Mouse (Mus musculus) liver, embryonic 14.5 days (tissue): ENCODE data around the gene Nup188. TPM values are rescaled to one million over a fixed set of nuclear protein-coding genes. Genes with fewer than 3 reads are reported as not detected.

Experiments used
- ATAC-seq: fragments of 200-750 bp; cut with Nextera tagmentation; 2 replicates; pipeline ENCODE4 v1.8.0; 2017; ENCODE audit warnings: moderate number of reproducible peaks, mild to moderate bottlenecking, moderate library complexity; ENCODE audit not compliant: insufficient read depth
- DNase-seq, 3 experiments: peaks; one replicate each; pipeline ENCODE4 v3.0.0-alpha.2; 2012 to 2013; ENCODE audit warnings: low read depth in 3 of 3, low spot score in 3 of 3
- H3K27ac ChIP-seq: fragments of 300-500 bp; sonication (generic); 2 replicates; pipeline ENCODE4 v1.5.1; 2014; ENCODE audit warnings: moderate library complexity, mild to moderate bottlenecking, control low read depth, inconsistent platforms
- H3K27me3 ChIP-seq: fragments of 300-500 bp; sonication (generic); 2 replicates; pipeline ENCODE4 v1.6.1; 2014; ENCODE audit warnings: mild to moderate bottlenecking, low read length, moderate library complexity; ENCODE audit not compliant: control insufficient read depth, insufficient read depth
- H3K36me3 ChIP-seq: fragments of 300-500 bp; sonication (generic); replicated peaks from 2 replicates; pipeline ENCODE4 v1.6.1; 2014; ENCODE audit warnings: low read depth; ENCODE audit not compliant: control insufficient read depth, insufficient read depth
- H3K4me1 ChIP-seq, 2 experiments: fragments of 200-500 bp in 1 of 2; fragments of 300-500 bp in 1 of 2; sonication (generic) in 1 of 2; replicated peaks; 2 replicates each; pipeline ENCODE4 v1.6.1; 2012 to 2014; ENCODE audit warnings: antibody characterized with exemption in 1 of 2, inconsistent platforms in 1 of 2, low read length in 1 of 2; ENCODE audit not compliant: control insufficient read depth in 2 of 2, insufficient read depth in 2 of 2
- H3K4me2 ChIP-seq: fragments of 300-500 bp; sonication (generic); 2 replicates; pipeline ENCODE4 v1.6.1; 2014; ENCODE audit warnings: low read depth, mild to moderate bottlenecking, control low read depth, moderate library complexity
- H3K4me3 ChIP-seq, 2 experiments: fragments of 200-500 bp in 1 of 2; fragments of 300-500 bp in 1 of 2; sonication (generic) in 1 of 2; 2 replicates each; pipeline ENCODE4 v1.5.1; 2012 to 2014; ENCODE audit warnings: low read depth in 2 of 2, low read length in 2 of 2, mild to moderate bottlenecking in 2 of 2, control low read depth in 1 of 2, inconsistent platforms in 1 of 2, moderate library complexity in 1 of 2; ENCODE audit not compliant: insufficient read depth in 1 of 2
- H3K9ac ChIP-seq: fragments of 300-500 bp; sonication (generic); replicated peaks from 2 replicates; pipeline ENCODE4 v1.6.1; 2014; ENCODE audit warnings: mild to moderate bottlenecking, control low read depth, moderate library complexity
- H3K9me3 ChIP-seq: fragments of 300-500 bp; sonication (generic); 2 replicates; pipeline ENCODE4 v1.6.1; 2016; ENCODE audit warnings: low read length, mixed read lengths; ENCODE audit not compliant: control insufficient read depth
- CTCF ChIP-seq: IDR thresholded peaks from 2 replicates; pipeline ENCODE4 v1.5.1; 2016; ENCODE audit warnings: antibody characterized with exemption, low read depth, control low read depth
- EP300 ChIP-seq: IDR thresholded peaks from 2 replicates; pipeline ENCODE4 v1.6.1; 2016; ENCODE audit warnings: antibody characterized with exemption, low read depth
- WGBS: fragments of 180-500 bp; shearing (Covaris S2); extraction: QIAGEN DNeasy Blood & Tissue Kit; methylation state at CpG from one replicate; pipeline ENCODE4 v1.1.7; 2014; ENCODE audit not compliant: insufficient replicate concordance; 5-methylcytosine and 5-hydroxymethylcytosine counted together
- polyA plus RNA-seq, 2 experiments: library from polyadenylated mRNA; depleted of rRNA in 1 of 2; stranded (reverse) in 1 of 2; unstranded in 1 of 2; fragments of >200 nt; fragmentation: Nextera tagmentation in 1 of 2; extraction: Ambion mirVana in 1 of 2; gene quantifications; 2 replicates each; pipeline versions ENCODE4 v1.2.1 to v1.2.3; 2012 to 2014

Nup188 gene
- polyA plus RNA-seq, 2 experiments: 16.1 to 19.1 TPM

DNA sequence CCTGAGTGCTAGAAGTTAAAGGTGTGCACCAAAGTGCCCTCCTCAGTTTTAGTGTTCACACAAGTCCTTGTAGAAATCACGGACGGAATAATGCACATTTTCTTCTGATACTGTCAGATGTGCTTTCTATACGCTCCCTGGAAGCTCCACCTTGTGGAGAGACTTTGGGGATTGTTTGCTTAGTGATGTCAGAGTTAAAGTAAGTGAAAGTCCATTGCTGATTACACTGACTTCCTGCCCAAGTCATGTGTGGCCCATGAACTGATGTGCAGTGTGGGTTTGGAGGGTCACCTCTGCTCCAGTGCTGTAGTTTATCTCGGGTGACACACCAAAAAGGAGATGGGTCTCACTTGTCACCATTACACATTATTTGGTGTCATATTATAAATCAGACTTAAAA, 33.1 kb downstream of the Nup188 start:
- no peaks in the 10 kb centered on the region for H3K27me3 ChIP-seq
- no peak overlapping the region for H3K27ac ChIP-seq
- H3K9me3 ChIP-seq: no peaks in the 10 kb centered on the region
- WGBS: 74% methylated on average over 4 of the region's 4 CpGs
- peak; percentile 51; the same call in 1 of the 2 replicates for ATAC-seq
- no peak overlapping the region for H3K4me2 ChIP-seq
- DNase-seq: peak in 1 of 3 experiments; percentile 11
- H3K4me3 ChIP-seq: no peak overlapping the region
- H3K4me1 ChIP-seq: no peaks in the 10 kb centered on the region
- TF ChIP-seq CTCF: no peak
- no peak for TF ChIP-seq EP300
- H3K9ac ChIP-seq: no peak overlapping the region
- peaks cover 49% of the 10 kb centered on the region for H3K36me3 ChIP-seq

DNA sequence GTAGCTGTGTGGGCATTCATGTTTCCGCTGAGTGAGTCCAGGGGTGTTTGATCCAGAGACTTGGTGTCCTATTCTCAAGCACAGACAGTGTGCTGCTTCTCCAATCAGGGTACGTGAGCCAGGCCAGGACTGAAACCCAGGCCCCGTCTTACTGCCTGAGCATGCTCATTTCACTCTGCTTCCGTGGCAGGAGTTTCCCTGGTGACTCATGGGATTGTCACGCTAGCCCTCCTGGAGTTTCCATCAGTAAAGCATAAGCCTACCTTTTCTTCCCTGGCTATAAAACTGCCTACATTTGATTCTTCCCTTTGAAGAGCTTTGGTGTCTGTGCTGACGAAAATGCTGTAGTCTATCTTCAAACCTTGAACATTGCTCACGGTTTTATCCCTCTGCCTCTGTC, 36.9 kb downstream of the Nup188 start:
- Histone ChIP-seq H3K4me2 (no peak overlapping the region), H3K9ac (no peak overlapping the region), H3K27me3 (no peaks in the 10 kb centered on the region), H3K9me3 (no peaks in the 10 kb centered on the region), H3K4me1 (no peaks in the 10 kb centered on the region), H3K36me3 (peaks cover 48% of the 10 kb centered on the region), H3K4me3 (no peak overlapping the region), H3K27ac (no peak overlapping the region)
- TF ChIP-seq CTCF (no peak), EP300 (no peak)
- ATAC-seq (no peak), DNase-seq (no peak)
- 79% methylated on average over 7 of the region's 7 CpGs for WGBS

DNA sequence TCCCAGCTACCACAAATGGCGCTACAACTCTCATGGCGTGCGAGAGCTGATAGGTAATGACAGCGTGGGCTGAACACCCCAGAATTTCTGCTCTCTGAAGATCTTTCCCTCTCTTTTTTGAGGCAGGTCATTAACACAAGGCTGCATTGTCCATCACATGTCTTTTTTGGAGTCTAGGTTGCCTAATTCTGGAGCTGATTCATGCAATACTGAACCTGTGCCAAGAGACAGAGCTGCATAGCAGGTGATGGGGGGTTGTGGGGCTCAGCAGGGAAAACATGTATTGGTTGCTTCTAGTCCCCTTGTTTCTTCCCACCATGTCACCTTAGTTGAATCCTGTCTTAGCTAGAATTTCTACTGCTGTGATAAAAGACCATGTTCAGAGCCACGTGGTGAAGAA, 39.1 kb downstream of the Nup188 start:
- no peak overlapping the region for H3K4me2 ChIP-seq
- no peak for DNase-seq
- no peak overlapping the region for H3K27ac ChIP-seq
- no peaks in the 10 kb centered on the region for H3K27me3 ChIP-seq
- no peak overlapping the region for H3K4me3 ChIP-seq
- H3K36me3 ChIP-seq: peaks cover 60% of the 10 kb centered on the region
- H3K9me3 ChIP-seq: no peaks in the 10 kb centered on the region
- TF ChIP-seq EP300 (no peak), CTCF (no peak)
- H3K9ac ChIP-seq: no peak overlapping the region
- no peaks in the 10 kb centered on the region for H3K4me1 ChIP-seq
- WGBS: 82% methylated on average over 5 of the region's 5 CpGs
- no peak for ATAC-seq

DNA sequence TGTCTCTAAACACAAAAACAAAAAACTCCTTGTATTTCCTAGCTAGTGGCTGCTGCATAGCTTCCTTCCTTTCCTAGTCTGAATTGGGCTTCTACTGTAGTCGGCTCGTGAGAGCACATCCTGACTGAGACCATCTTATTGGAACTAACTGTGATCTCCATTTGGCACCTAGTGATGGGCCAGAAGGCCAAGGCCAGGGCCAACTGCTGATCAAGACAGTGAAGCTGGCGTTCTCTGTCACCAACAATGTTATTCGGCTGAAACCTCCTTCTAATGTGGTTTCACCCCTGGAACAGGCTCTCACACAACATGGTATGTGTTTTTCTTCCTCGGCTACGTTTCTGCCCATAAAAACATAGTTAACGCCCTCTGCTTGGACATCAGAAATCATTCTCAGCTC, 41.1 kb downstream of the Nup188 start:
- H3K4me3 ChIP-seq: no peak overlapping the region
- no peak for ATAC-seq
- H3K27ac ChIP-seq: no peak overlapping the region
- H3K27me3 ChIP-seq: no peaks in the 10 kb centered on the region
- H3K9ac ChIP-seq: no peak overlapping the region
- H3K4me2 ChIP-seq: no peak overlapping the region
- 76% methylated on average over 7 of the region's 7 CpGs for WGBS
- no peak for DNase-seq
- H3K4me1 ChIP-seq: no peaks in the 10 kb centered on the region
- H3K9me3 ChIP-seq: no peaks in the 10 kb centered on the region
- peaks cover 77% of the 10 kb centered on the region for H3K36me3 ChIP-seq
- TF ChIP-seq CTCF: no peak
- TF ChIP-seq EP300: no peak

GRCm38 (mm10) chr2:30328791-30329190, 42.6 kb downstream of the Nup188 start:
- no peak for DNase-seq

More at GRCm38 (mm10) chr2:30328791-30329190, 42.6 kb downstream of the Nup188 start:
- Histone ChIP-seq H3K4me1 (no peaks in the 10 kb centered on the region), H3K4me3 (no peak overlapping the region), H3K4me2 (no peak overlapping the region), H3K36me3 (peaks cover 77% of the 10 kb centered on the region), H3K27me3 (no peaks in the 10 kb centered on the region), H3K9me3 (no peaks in the 10 kb centered on the region), H3K9ac (no peak overlapping the region), H3K27ac (no peak overlapping the region)
- 80% methylated on average over 3 of the region's 3 CpGs for WGBS
- ATAC-seq: no peak
- TF ChIP-seq EP300: no peak
- no peak for TF ChIP-seq CTCF
